Mouse (Mus musculus) right cerebral cortex, adult 2 months (tissue): ENCODE results near the gene Gm36210.
A peak's percentile ranks its signal among the peaks of the same experiment; 100 is the strongest.

Experiments
- DNase-seq, 2 experiments: peaks; one replicate each; pipeline ENCODE4 v3.0.0; 2021 to 2022; ENCODE audit warnings: low spot score in 2 of 2

Gm36210 gene

GRCm38 (mm10) chr7:4906466-4906950 lies at the start of gene Gm36210:
Gene Gm36210 (minus strand): TSS chr7:4906516.
- DNase-seq, result no peak

DNA sequence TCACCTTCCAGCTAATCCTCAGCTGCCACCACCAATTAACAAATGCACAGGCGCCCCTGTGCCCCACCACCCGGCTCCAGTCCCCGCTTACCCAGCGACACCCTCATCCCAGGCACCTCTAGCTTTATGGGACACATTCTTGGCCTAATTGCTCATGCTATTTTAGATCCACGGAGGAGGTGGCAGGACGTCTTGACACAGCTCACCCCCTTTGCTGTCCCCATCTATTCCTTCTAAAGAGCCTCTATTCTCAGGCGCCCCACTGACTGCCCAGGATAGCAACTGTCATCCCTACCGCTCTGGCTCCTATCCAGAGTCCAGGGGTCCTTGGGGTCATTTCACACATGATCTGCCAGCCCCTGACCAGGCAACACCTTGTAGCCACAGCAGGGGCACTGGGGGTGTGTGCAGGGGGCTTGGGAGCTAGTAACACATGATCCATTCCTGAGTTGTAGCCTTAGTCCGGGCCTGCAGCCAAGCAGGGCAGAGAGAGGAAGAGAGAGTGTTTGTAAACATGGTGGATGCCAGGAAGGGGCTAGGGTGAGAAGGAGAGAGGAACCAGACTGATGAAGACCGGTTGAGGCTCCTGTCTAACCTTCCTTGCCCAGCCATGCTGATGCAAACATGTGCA lies 47.6 kb upstream of the Gm36210 start:
- DNase-seq, result no peak

DNA sequence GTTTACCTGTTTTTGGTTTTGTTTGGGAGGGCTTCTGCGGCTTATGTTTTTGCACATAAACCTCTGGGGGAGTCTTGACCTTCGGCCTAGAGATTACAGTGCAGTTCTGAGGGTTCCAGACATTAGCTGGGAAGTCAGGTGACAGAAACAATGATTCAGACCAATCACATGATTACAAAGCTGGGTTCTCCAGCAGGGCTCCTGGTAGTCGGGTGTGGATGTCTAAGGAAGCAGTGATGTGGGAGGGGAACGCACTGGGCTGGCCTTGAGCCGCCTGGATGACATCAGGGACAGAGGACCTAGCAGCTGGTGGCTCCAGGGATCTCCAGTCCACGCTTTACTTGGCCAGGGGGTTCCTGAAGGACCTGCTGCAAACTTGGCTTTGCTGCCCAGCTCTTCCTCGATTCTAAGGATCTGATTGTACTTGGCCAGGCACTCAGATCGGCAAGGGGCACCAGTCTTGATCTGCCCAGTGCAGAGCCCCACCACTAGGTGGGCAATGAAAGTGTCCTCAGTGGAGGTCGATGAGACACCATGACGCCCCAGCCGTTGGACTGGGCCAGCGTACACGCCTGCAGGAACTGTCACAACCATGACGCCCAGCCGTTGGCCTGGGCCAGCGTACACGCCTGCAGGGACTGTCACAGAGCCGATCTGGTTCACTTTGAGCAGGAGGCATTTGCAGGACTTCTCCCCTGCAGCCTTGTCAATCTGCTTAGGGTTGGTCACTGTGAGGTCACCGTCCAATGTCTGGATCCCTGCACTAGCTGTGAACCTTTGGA lies 44.4 kb upstream of the Gm36210 start:
- no peak for DNase-seq

DNA sequence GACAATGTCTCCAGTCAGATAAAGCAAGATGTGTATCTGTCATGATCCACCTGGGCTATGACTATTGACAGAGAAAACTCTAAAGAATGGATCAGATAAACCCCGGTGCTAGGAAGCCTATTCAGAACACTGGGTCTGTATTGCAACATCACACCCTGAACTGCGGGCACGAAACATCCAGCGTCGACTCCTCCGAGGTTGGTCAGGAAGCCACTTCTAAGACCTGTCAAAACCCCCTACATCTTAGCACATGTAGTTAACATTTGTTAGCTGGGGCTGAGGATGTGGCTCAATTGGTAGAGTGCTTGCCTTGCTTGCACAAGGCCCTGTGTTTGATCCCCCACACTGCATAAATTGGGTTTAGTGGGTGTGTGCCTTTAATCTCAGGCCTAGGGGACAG lies 42.1 kb upstream of the Gm36210 start:
- no peak for DNase-seq

GRCm38 (mm10) chr7:4947855-4948254 lies 41.5 kb upstream of the Gm36210 start:
- no peak for DNase-seq

GRCm38 (mm10) chr7:4943223-4943815 lies 37.0 kb upstream of the Gm36210 start:
- peak; percentile 94 to 96 for DNase-seq

DNA sequence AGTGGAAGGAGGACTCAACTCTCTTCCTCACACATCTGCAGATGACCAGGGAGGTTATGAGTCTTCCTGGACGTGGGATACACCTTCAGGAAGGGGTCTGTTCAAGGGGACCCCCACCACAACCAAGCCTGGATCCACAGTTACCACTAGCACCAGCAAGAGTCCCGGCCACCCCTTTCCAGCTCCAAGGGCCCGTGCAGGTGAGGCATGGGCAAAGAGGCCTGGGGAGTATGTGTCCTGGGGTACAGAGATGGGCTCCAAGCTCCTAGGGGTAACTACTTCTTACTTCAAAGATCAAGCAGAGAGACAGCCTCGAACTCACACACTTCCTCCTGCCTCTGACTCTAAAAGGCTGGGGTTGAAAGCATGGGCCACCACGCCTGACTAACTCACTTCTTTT lies 36.4 kb upstream of the Gm36210 start:
- no peak for DNase-seq

GRCm38 (mm10) chr7:4940068-4940479 lies 33.8 kb upstream of the Gm36210 start:
- DNase-seq, result peak; percentile 85 to 88

- DNase-seq, result peak; percentile 64 to 66
Measured at GRCm38 (mm10) chr7:4938456-4938855, 32.1 kb upstream of the Gm36210 start.

- DNase-seq, result no peak
Measured at GRCm38 (mm10) chr7:4937392-4937791, 31.1 kb upstream of the Gm36210 start.

DNA sequence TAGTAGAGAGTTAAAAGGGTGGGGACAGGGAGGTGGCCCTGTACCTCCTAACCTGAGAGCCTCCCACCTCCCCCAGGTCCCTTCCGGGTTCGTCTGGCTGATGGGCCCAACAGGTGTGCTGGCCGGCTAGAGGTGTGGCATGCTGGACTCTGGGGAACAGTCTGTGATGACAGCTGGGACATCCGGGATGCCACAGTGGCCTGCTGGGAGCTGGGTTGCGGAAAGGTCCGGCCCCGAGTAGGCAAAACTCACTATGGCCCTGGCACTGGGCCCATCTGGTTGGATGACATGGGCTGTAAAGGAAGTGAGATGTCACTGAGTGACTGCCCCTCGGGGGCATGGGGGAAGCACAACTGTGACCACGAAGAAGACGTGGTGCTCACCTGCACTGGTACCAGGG lies 30.5 kb upstream of the Gm36210 start:
- no peak for DNase-seq

- DNase-seq, result no peak
Measured at GRCm38 (mm10) chr7:4934160-4934914, 28.0 kb upstream of the Gm36210 start.

DNA sequence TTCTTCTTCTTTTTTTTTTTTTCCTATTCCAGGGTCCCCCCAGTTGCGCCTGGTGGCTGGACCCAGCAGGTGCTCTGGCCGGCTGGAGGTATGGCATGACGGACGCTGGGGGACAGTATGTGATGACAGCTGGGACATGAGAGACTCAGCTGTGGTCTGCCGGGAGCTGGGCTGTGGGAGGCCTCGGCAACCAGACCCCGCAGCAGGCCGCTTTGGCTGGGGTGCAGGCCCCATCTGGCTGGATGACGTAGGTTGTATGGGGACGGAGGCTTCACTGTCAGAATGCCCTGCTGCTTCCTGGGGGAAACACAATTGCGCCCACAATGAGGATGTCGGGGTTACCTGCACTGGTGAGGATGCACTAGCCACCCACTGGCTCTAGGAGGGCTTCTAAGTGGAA lies 26.8 kb upstream of the Gm36210 start:
- no peak for DNase-seq

DNA sequence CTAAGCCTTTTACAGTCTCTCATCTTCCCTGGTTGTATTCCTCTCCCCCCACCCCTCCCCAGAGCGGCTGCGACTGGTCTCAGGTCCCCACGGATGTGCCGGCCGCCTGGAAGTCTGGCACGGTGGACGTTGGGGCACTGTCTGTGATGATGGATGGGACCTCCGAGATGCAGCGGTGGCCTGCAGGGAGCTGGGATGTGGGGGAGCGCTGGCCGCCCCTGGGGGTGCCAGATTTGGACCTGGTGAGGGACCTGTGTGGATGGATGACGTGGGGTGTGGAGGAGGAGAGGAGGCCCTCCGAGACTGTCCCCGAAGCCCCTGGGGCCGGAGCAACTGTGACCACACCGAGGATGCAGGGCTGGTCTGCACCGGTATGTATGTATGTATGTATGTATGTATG lies 22.0 kb upstream of the Gm36210 start:
- no peak for DNase-seq

- no peak for DNase-seq
Measured at GRCm38 (mm10) chr7:4927711-4928110, 21.4 kb upstream of the Gm36210 start.

DNA sequence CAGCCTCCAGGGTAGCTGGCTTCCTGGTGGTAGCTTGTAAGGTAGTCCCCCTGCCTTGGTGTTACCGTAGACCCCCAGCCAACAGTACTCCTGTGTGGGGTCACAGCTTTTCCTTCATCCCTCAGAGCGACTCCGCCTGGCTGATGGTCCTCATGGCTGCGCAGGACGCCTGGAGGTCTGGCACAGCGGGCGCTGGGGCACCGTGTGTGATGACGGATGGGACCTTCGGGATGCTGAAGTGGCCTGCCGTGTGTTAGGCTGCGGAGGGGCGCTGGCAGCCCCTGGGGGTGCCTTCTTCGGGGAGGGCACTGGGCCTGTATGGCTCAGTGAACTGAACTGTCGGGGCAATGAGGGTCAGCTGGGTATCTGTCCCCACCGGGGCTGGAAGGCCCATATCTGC lies 20.5 kb upstream of the Gm36210 start:
- no peak for DNase-seq

DNA sequence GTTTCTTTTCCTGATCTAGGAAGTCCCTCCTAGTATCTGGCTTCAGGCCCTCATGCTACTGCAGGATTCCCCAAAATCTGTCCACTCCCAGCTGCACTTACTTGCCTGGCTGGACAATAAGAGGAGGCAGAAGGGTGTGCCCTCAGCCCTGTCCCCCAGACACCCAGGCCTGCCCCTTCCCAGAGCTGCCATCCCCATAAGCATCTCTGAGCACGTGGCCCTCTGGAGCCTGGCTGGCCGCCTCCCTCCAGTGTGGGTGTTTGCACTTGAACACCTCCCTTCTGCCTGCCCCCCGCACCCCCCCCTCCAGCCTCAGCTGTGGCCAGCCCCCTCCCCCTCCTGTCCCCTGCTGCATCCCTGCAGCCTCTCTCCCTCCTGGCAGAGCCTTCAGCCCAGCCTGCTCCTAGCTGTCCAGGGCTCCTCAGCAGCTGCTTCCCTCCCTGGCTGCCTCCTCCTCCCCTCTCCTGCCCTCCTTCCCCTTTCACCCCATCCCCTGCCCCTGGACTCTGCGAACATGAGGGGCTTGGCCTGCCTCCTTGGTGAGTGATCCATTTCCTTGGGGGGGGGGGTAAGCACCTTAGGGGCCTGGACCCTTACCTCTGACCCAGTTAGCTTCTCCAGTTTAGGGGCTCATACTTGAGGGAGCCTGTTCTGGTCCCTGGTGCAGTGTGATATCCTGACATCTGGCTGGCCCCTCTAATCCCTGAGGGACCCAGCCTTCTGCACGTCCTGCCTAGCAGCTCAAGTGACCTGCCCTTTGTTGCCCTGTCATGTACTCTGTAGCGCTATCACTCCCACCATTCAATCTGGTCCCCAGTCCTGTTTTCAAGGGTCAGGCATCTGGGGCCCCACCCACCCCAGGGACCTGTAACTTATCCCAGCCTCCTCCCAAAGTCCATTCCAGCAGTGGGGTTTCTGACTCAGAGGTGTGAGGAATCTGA lies 19.4 kb upstream of the Gm36210 start, which contains the start of gene Ssc5d:
TSS of gene Ssc5d (plus strand) at position 345 of the 941 bp plus-strand sequence.
- DNase-seq, result no peak

DNA sequence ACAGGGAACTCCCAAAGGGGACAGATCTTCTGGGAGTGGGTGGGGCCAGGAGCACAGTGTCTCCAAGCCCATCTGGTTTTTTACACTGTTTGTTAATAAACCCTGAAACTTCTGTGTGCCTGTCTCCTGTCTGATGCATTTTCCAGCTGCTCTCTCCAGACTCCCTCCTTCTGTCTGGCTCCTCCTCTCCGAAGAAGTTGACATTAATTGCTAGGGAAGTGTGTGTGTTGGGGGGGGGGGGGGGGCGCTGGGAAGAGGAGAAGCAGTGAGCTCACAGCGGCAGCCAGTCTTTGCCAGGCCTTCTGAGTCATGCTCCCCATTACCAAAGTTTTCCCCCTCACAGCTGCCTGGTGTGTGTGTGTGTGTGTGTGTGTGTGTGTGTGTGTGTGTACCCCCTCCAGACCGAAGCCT lies 18.6 kb upstream of the Gm36210 start:
- peak; percentile 31 to 53 for DNase-seq

- DNase-seq, result no peak
Measured at GRCm38 (mm10) chr7:4924483-4924882, 18.2 kb upstream of the Gm36210 start.

GRCm38 (mm10) chr7:4923586-4924364 lies 17.5 kb upstream of the Gm36210 start:
- peak; percentile 56 to 64 for DNase-seq
